Mouse (Mus musculus) layer of hippocampus, postnatal 36 days (tissue): ENCODE measurements at regions not wholly inside any gene's neighbourhood (a gene's known extent, or its start where the extent isn't known, plus 50 kb on each side); places are given as distances from the start of the nearest gene placed in this dataset.

Experiments
- DNase-seq, 2 experiments: peaks; one replicate each; pipeline ENCODE4 v3.0.0; 2022
- microRNA-seq, 2 experiments: library from miRNA; unstranded; fragments of <30 nt; microRNA quantifications; one replicate each; pipeline ENCODE4 v1.2.0; 2021

DNA sequence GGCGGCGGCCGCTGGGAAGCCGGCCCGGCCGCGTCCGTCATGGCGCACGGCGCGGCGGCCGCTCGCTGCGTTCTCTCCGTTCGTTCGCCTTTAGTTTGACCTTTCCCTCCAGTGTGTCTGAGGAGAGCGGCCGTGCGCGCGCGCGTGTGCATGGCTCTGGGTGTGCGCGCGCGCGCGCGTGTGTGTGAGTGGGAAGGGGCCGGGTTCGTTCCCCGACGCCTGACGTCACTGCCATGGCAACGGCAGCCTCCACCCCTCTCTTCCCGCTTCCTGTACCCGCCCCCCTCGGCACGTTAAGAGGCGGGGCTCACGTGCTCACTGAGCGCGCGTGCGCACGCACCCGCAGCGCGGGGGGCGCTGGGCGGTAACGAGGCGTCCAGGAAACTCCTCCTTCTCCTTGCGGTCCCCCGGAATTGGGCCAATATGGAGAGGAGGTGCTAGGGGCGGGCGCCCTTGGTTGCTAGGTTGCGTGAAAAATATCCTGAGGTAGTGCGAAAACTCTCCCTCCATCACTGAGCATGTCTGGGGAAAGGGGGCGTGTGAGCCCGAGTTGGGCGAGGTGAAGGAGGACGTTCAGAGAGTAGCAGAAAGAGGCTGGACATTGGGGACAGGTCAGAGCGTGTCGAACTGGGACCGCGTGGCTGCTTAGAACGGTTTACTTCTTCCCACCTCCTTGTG is 1862.5 kb upstream of the Lrrc6 start:
- peak; percentile 99 for DNase-seq

DNA sequence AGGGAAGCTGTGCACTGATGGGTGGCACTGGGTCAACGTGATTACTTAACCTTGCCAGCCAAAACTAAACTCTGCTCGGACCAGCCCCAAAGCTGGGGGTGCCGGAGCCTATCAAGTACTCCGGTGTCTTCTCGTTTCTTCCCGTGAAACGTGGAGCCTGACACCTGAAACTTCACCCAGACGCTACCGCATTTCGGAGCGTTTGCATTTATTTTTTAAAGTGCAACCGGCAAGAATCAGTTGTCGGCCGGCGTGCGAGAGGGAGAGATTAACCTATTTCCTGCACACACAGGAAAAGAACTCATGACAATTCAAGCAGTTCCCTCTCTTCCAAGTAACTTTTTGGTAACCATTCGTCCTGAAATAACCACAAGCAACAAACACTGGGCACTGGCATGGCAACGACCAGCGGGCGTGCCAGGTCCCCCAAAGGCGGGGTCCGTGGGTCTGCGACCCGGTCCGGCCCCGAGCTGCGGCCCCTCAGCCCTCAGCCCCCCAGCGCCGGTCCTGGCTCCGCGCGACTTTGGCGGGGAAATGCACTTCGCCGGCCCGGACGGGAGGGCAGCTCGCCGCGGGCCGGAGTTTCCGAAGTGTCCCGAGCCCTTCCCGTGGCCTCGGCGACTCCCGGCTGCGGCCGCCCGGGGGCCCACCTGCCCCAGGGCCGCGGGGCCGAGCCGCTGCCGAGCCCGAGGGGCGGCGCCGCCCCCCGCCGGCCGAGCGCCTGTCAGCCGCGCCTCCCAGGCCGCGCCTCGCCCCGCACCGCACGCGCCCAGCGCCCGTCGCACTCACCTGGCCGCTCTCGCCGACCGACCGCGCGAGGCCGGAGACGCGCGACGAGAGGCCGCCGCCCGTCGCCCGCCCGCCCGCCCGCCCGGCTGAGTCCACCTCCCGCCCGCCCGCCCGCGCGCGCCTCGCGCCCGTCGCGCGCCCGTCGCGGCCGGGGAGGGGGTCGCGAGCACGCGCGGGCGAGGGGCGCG is 1861.7 kb upstream of the Lrrc6 start:
- DNase-seq = peak; percentile 18 to 24

DNA sequence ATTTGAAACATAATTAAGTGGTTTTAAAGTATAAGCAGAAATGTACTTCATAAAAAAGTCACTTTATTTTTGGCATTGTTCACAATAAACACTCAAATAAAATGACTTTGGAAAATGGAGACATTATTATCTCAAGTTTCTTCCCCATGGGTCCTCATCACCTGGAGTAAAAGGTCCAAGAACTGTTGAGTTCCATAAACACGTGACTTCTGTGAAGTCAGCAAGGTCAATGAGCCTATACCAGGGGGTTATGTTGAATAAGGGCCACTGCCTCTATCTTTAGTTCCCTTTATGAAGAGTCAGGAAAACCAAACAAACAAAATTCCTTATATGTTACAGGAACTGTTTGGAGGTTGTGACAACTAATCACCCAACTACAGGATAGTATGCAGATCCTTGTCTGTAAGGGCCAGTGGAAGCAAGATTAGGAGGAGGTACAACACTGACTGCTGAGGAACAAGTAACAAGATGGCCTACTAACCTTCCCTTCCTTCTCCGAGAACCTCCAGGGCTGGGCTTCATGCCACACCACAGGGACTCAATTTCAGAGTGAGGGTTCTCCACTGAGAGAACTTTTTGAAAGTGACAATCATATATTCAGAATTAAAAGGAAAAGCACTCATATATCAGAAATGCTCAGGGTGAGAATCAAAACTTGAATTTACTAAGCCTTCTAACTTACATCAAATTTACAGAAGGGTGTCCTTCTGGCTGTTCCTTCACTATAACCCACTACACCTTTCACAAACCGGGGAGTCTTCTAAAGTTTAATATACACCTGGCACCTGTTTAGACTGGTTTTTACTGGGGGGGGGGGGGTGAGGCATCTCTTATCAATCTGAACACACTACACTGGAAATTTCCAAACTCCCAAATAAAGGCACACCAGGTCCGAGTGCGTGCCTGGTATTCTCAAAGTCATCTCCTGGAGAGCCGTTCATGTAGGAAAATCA is 1860.5 kb upstream of the Lrrc6 start:
- no peak for DNase-seq

DNA sequence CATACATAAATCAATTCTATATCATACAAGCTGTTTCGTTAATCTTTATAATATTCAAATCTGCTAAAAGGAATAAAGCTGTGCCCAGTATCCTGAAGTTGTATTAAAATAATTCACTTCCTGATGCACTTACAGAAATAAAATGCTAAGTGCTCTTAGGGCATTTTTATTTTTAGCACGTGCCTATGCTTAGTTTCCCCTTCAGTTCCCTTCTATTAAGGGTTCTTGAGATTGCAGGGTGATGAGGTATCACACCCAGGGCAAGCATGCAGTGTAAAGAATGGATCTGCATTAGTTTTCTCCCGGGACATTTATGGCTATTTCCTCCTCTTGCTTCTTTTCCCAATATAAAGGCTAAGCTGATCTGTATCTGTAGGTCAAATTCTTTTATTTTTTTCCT is 1858.8 kb upstream of the Lrrc6 start:
- DNase-seq = no peak

DNA sequence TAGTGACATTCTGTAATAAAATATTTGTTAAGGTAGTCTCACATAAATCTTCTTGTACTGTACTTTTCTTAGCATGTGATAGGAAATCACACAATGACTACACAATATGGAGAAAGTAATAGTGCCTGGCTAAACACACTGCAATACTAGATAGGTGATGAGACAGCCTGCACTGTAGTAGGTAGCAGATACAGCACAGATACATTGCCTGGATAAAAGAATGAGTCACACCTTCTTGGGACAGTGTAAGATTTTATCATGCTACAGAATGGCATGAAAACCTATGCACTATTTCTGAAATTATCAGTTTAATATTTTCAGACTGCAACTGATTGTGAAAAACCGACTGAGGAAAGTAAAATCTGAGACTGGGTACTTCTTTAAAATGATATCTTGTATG is 1855.2 kb upstream of the Lrrc6 start:
- no peak for DNase-seq

DNA sequence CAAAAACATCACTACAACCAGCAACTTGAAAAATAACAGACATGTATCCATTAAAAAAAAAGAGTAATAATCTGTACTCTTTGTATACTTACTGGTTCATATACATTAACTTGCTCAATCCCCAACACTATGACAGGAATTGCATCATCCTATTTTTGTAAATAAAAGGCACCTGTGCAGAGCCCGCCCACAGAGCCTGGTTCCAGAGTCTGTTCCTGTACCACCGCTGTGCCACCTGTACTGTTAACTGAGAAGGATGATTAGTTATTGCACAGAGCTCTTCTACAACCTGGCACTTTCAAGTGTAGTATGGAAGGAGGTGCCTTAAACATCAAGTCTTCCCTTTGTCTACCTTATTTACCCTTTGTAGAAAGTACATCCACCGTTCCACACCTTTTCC is 1843.9 kb upstream of the Lrrc6 start:
- no peak for DNase-seq

DNA sequence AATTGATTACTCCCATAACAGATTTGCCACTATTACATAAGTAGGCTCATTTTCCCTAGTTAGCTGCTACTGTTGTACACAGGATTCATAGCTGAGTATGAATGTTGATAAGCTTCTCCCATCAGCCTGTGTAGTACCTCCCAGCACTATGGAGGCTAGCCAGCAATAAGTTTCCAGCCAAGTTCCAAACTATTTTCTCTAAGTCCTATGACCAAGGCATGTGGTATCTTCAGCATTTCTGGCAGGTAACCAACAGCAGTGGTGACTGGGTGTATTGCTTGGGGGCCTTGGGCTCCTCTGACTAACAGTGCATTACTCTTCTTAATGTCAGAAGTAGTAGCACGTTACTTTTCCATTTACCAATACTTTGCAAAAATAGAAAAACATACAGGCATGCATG is 1841.8 kb upstream of the Lrrc6 start:
- no peak for DNase-seq

DNA sequence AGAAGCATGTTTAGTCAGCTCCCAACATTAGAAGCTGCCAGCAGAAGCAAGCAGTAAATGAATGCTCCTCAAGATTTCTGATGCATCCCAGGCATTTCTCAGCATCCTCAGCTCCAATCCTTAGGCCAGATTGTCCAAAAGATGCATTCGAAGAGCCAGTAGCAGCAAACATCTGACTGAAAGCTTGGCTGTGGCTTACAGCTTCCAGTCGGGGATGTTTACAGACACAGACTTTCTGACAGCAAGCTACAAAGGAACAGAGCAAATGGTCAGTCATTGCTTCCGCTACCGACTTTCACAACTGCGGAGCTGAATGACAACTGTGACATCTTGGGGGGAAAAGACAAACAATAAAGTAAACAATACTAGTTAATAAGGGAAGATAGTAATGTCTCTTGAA is 1840.3 kb upstream of the Lrrc6 start:
- no peak for DNase-seq

DNA sequence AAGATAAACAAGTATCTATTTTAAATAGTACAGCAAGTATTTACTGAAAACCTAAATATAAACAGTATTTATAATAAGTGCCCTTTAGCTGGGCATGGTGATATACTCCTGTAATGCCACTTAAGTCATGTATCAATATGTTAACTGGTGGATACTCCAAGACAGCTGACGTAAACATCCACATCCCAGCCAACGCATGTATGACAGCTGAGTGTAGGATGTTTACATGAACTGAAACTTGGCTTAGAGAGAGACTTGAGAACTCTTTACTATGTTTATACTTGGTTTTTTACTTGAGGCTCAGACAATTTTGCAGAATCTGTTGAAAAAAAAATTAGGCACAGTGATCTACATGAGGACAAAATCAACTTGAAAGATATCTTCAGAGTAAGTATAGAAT is 1836.6 kb upstream of the Lrrc6 start:
- no peak for DNase-seq

DNA sequence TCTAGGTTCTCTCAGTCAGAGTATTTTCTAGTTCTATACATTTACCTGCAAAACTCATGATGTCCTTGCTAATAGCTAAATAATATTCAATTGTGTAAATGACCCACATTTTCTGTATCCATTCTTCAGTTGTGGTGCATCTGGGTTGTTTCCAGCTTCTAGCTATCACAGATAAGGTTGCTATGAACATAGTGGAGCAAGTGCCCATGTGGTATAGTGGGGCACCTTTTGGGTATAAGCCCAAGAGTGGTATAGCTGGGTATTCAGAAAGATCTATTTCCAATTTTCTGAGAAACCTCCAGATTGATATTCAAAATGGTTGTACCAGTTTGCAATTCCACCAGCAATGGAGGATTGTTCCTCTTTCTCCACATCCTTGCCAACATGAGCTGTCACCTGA is 1835.1 kb upstream of the Lrrc6 start:
- no peak for DNase-seq

DNA sequence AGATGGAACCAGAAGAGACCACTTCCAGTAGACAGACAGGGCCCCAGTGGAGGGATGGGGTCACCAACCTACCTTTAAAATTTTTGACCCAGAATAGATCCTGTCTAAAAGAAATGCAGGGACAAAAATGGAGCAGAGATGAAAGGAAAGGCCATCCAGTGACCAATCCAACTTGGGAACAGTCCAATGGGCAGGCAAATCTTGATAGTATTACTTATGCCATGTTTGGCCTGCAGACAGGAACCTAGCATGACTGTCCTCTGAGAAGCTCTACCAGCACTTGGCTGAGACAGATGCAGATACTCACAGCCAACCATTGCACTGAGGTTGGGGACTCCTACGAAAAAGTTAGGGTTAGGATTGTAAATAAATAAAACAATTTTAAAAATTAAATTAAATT is 1815.4 kb upstream of the Lrrc6 start:
- DNase-seq = no peak

Small RNA genes lying in the stretch of these regions (microRNA-seq; reads per million reads assigned to microRNA genes)
- gene Mir30b = 117 to 140 reads per million in 2 experiments
- gene Mir30d = 7,915 to 11,208 reads per million in 2 experiments
